Mouse (Mus musculus) kidney, embryonic 14.5 days (tissue): ENCODE results near the gene Pabpn1. TPM values are rescaled to one million over a fixed set of nuclear protein-coding genes. Genes with fewer than 3 reads are reported as not detected.

Experiments
- ATAC-seq: fragments of 200-750 bp; cut with Nextera tagmentation; 2 replicates; pipeline ENCODE4 v1.8.0; 2017; ENCODE audit warnings: moderate number of reproducible peaks, mild to moderate bottlenecking, moderate TSS enrichment, moderate library complexity; ENCODE audit not compliant: low FRiP score, low TSS enrichment
- H3K27ac ChIP-seq: fragments of 300-500 bp; sonication (generic); 2 replicates; pipeline ENCODE4 v1.5.1; 2014; ENCODE audit warnings: low read depth, mild to moderate bottlenecking, low read length, moderate library complexity, mixed read lengths
- H3K27me3 ChIP-seq: fragments of 300-500 bp; sonication (generic); 2 replicates; pipeline ENCODE4 v1.6.1; 2014; ENCODE audit warnings: mild to moderate bottlenecking, low read length; ENCODE audit not compliant: control insufficient read depth, insufficient read depth
- H3K36me3 ChIP-seq: fragments of 300-500 bp; sonication (generic); 2 replicates; pipeline ENCODE4 v1.6.1; 2014; ENCODE audit warnings: low read length, mixed read lengths; ENCODE audit not compliant: control insufficient read depth, insufficient read depth
- H3K4me1 ChIP-seq: fragments of 300-500 bp; sonication (generic); 2 replicates; pipeline ENCODE4 v1.6.1; 2014; ENCODE audit warnings: low read length, mixed read lengths; ENCODE audit not compliant: control insufficient read depth, insufficient read depth
- H3K4me2 ChIP-seq: fragments of 300-500 bp; sonication (generic); replicated peaks from 2 replicates; pipeline ENCODE4 v1.6.1; 2014; ENCODE audit warnings: low read depth, mild to moderate bottlenecking, low read length
- H3K4me3 ChIP-seq: fragments of 300-500 bp; sonication (generic); 2 replicates; pipeline ENCODE4 v1.5.1; 2014; ENCODE audit warnings: mild to moderate bottlenecking, low read length
- H3K9ac ChIP-seq: fragments of 300-500 bp; sonication (generic); 2 replicates; pipeline ENCODE4 v1.6.1; 2014; ENCODE audit warnings: low read depth, mild to moderate bottlenecking, low read length, moderate library complexity
- H3K9me3 ChIP-seq: fragments of 300-500 bp; sonication (generic); 2 replicates; pipeline ENCODE4 v1.6.1; 2016; ENCODE audit warnings: low read length; ENCODE audit not compliant: control insufficient read depth
- WGBS: fragments of 180-500 bp; shearing (Covaris S2); extraction: QIAGEN DNeasy Blood & Tissue Kit; methylation state at CpG from one replicate; pipeline ENCODE4 v1.1.7; 2014; 5-methylcytosine and 5-hydroxymethylcytosine counted together
- polyA plus RNA-seq: library from polyadenylated mRNA; unstranded; fragments of >200 nt; fragmentation: Nextera tagmentation; extraction: Ambion mirVana; gene quantifications from 2 replicates; pipeline ENCODE4 v1.2.1, GENCODE M21; 2014

Pabpn1 gene
- polyA plus RNA-seq, 1 experiment from 2014 or later = 178 TPM

- H3K27me3 ChIP-seq = no peaks in the 10 kb centered on the region
- H3K9ac ChIP-seq = no peak overlapping the region
- H3K36me3 ChIP-seq = no peaks in the 10 kb centered on the region
- H3K4me2 ChIP-seq = no peak overlapping the region
- WGBS = 83% methylated on average over 15 of the region's 15 CpGs
- no peak for ATAC-seq
- peaks cover 17% of the 10 kb centered on the region for H3K4me1 ChIP-seq
- no peaks in the 10 kb centered on the region for H3K9me3 ChIP-seq
- H3K4me3 ChIP-seq = no peak overlapping the region
- H3K27ac ChIP-seq = no peak overlapping the region
Measured at GRCm38 (mm10) chr14:54938431-54939219, 46.3 kb downstream of the Pabpn1 start.

DNA sequence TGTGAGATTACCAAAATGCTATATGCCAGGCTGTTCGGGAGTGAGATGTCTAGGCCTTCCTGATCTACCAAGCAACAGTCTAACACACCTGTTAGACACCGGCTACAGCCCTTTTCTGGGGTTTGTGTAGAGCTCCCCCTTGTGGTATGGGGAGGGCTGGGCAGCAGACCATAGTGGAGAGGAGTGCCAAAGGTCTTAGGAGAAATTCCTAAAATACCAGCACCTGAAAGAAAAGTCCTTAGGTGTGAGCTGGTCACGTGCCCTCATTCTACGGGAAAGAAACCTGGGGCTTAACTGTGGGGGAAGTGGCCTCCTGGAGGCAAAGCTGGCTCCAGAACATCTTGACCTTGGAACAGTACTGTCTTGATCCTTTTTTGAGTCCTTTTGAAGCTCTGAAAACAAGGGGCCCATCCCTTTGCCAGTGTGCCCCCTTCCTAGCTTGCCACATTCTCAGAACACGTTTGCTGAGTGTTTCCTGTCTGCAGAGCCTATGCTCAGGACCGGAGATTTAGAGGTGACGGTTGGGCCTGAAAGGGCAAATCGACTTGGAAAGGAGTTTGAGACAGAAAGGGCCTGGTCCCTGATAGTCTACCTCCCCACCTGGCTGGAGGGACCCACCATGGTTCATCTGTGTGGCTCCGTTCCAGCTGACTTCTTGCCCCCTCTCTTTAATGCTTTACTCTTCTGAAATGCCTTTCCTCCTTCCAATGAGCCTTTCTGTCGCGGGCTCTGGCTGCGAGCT lies 47.3 kb downstream of the Pabpn1 start:
- ATAC-seq = peak; percentile 51; the same call in 1 of the 2 replicates
- Histone ChIP-seq H3K4me2 (no peak overlapping the region), H3K4me3 (no peak overlapping the region), H3K36me3 (no peaks in the 10 kb centered on the region), H3K4me1 (peaks cover 17% of the 10 kb centered on the region), H3K9me3 (no peaks in the 10 kb centered on the region), H3K27me3 (no peaks in the 10 kb centered on the region), H3K27ac (no peak overlapping the region), H3K9ac (no peak overlapping the region)
- WGBS = 49% methylated on average over 12 of the region's 12 CpGs

- Histone ChIP-seq H3K4me2 (no peak overlapping the region), H3K9me3 (no peaks in the 10 kb centered on the region), H3K27ac (no peak overlapping the region), H3K27me3 (no peaks in the 10 kb centered on the region), H3K4me3 (no peak overlapping the region), H3K4me1 (peaks cover 17% of the 10 kb centered on the region), H3K9ac (no peak overlapping the region), H3K36me3 (no peaks in the 10 kb centered on the region)
- WGBS = 74% methylated on average over 3 of the region's 3 CpGs
- ATAC-seq = no peak
Measured at GRCm38 (mm10) chr14:54940176-54940530, 47.9 kb downstream of the Pabpn1 start.

DNA sequence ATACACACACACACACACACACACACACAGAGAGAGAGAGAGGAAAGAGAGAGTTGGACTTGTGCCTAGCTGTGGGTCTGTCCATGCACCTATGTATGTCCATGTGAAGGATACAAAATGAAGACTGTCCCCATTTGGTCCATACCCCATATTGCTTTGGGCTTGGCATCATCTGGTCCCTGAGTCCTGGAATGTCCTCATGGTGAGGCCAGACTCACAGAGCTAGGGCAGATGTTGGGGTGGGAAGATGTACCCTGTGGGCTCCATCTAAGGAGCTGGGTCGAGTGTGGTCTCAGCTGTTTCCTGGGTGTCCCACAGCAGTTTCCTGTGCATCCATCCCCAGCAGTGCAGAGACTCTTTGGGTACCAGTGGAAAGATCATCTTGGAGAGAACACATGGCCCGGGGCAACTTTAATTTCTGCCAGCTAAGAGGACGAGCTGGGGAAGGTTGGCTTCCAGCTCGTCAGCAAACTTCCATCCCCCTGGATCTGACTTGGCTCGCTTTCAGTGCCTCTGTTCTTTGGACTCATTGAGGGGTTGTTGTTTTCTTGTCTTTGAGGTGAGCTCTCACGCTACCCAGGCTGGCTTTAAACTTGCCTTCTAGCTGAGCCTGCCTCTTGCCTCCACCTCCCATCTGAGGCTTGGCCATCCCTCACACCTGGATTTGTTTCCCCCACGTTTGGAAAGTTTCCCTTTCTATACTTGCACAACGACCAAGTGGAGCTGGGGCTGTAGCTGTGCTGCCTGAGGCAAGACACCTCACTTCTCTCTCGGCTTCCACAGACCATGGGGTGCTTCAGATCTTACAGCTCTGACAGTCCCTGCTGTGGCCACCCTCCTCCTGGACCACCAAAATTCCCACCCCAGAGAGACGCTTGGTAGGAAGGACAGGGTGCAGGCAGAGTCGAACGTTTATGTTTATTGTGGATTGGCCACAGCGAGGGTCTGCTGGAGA lies 49.0 kb downstream of the Pabpn1 start:
- ATAC-seq = no peak
- H3K4me3 ChIP-seq = no peak overlapping the region
- WGBS = 67% methylated on average over 13 of the region's 13 CpGs
- no peaks in the 10 kb centered on the region for H3K27me3 ChIP-seq
- no peak overlapping the region for H3K27ac ChIP-seq
- H3K4me2 ChIP-seq = no peak overlapping the region
- peaks cover 14% of the 10 kb centered on the region for H3K4me1 ChIP-seq
- H3K36me3 ChIP-seq = no peaks in the 10 kb centered on the region
- no peaks in the 10 kb centered on the region for H3K9me3 ChIP-seq
- H3K9ac ChIP-seq = no peak overlapping the region

DNA sequence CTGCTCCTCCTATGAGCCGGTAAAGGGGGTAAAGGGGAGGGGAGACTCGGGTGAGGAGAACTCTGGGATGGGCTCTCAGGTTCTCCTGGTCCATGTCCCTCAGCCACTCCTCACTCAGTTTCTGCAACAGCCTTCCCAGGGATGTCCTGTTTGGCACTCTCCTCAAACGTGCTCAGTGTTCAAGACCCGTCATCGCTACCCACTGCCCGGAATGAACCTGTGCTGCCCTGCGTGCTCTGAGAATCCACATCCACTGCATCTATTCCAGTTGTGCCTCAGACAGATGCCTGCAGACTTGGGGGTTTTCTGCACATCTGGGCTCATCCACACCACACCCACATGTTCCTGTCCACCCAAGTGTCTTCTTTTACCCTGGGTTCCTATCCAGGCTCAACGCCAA lies 50.2 kb downstream of the Pabpn1 start:
- no peak overlapping the region for H3K27ac ChIP-seq
- no peak for ATAC-seq
- 93% methylated on average over 8 of the region's 8 CpGs for whole genome bisulfite sequencing

GRCm38 (mm10) chr14:54943971-54944370 lies 51.7 kb downstream of the Pabpn1 start:
- 94% methylated on average over 7 of the region's 7 CpGs for WGBS
- H3K4me2 ChIP-seq = no peak overlapping the region
- no peaks in the 10 kb centered on the region for H3K36me3 ChIP-seq
- no peaks in the 10 kb centered on the region for H3K27me3 ChIP-seq
- no peak for ATAC-seq
- H3K9me3 ChIP-seq = no peaks in the 10 kb centered on the region
- H3K27ac ChIP-seq = no peak overlapping the region
- H3K4me3 ChIP-seq = no peak overlapping the region
- H3K4me1 ChIP-seq = 0 out of 2 replicates have a peak, but pooled peaks cover 8% of the 10 kb centered on the region
- no peak overlapping the region for H3K9ac ChIP-seq

More for the DNA sequence above, 50.2 kb downstream of the Pabpn1 start:
- Histone ChIP-seq H3K4me2 (no peak overlapping the region), H3K27me3 (no peaks in the 10 kb centered on the region), H3K36me3 (no peaks in the 10 kb centered on the region), H3K9me3 (no peaks in the 10 kb centered on the region), H3K4me1 (0 out of 2 replicates have a peak, but pooled peaks cover 8% of the 10 kb centered on the region), H3K4me3 (no peak overlapping the region), H3K9ac (no peak overlapping the region)

DNA sequence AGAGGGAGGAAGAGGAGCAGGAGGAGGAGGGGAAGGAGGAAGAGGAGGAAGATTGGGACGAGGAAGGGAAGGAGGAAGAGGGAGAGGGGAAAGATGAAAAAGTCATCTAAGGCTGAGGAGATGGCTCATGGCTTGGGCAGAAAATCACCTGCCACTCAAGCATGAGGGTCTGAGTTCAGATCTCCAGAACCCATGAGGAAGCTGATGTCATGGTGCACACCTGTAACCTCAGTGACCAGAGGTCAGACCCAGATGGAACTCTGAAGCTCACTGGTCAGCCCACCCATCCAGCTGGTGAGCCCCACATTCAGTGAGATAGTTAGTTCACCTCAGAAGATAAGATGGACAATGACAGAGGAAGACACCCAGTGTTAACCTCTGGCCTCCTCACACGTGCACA lies 52.6 kb downstream of the Pabpn1 start:
- ATAC-seq = no peak
- Histone ChIP-seq H3K27me3 (no peaks in the 10 kb centered on the region), H3K4me1 (0 out of 2 replicates have a peak, but pooled peaks cover under 1% of the 10 kb centered on the region), H3K27ac (no peak overlapping the region), H3K4me2 (no peak overlapping the region), H3K9ac (no peak overlapping the region), H3K4me3 (no peak overlapping the region), H3K9me3 (no peaks in the 10 kb centered on the region), H3K36me3 (no peaks in the 10 kb centered on the region)
- WGBS = 75% methylated on average over 2 of the region's 2 CpGs

DNA sequence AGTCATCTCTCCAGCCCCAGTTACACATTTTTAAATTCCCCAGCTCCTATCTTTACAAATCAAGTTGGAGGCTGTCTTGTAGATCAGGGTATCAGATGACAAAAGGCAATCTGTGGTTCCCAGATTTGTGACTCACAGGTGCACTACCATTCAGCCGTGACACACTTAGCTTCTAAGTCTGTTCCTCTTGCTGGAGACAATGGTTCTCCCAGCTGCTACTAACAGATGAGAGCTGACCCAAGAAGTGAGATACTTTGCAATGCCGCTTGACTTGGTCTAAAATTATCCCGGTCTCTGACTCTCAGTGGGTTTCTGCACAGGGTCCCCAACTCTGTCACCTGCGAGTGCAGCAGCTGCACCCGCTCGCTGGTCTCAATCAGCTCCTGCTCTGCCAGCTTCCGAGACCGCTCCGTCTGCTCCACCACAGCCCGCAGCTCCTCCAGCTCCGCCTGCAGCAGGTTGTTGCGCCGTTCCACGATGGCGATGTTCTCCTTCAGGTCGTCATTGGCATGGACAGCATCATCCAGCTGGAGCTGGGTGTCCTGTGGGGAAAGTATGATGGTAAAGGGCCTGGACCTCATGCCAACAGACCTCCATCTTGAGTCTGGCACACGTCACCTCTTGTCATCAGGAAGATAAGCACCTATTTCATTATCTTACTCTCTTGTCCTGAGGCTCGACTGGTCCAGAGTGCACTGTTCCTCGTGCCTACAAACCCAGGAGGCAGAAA lies 53.8 kb downstream of the Pabpn1 start:
- WGBS = 55% methylated on average over 19 of the region's 19 CpGs
- Histone ChIP-seq H3K4me1 (no peaks in the 10 kb centered on the region), H3K27ac (no peak overlapping the region), H3K27me3 (no peaks in the 10 kb centered on the region), H3K4me3 (no peak overlapping the region), H3K4me2 (no peak overlapping the region), H3K9me3 (no peaks in the 10 kb centered on the region), H3K36me3 (no peaks in the 10 kb centered on the region), H3K9ac (no peak overlapping the region)
- ATAC-seq = no peak
